Mouse (Mus musculus): ENCODE results near the gene Cdyl2. TPM values are rescaled to one million over a fixed set of nuclear protein-coding genes. Genes with fewer than 3 reads are reported as not detected.

Gene Cdyl2
- 6.5 and 7.6 TPM in 2 replicates for polyA plus RNA-seq (2012; rRNA removed)

DNA sequence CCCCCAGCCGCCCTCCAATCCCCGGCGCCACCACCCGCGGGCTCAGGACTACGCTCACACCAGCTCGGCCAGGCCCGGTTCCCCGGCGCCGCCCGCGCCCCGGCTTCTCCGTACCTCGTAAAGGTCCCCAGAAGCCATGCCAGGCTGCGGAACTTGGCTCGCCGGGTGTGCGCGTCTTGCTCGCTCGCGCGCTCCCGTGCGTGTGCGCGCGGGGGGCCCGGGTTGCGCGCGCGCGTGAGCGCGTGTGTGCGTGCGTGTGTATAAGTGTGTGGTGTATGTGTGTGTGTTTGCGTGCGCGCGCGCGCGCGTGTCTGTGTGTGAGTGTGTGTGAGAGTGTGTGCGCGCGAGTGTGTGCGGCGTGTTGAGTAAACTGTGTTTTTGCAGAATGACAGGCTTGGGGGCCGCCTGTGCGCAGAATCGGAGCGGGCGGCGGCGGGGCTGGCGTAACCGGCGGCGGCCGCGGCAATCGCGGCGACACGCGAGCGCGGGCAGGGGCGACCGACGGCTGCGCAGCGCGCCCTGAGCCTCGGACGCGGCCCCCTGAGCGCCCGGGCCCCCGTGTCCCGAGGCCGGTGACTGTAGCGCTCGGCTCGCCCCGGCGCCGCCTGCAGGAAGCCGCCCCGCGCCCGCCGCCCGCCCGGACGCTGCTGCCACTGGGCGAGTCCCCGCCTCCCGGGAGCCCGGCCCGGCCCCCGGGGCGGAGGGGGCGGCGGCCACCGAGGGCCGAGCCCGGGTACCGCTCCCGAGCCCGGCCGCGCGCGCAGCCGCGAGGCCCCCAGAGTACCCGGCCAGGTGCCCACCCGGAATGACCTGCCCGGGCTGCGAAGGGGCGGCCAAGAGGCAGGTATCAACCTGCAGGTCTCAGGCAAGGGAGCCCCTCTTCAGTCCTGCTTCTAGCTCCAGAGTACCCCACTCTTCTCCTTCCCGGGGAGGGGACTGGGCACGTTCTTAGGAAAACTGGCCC is at the start of gene Cdyl2:
Gene Cdyl2 (minus strand): TSS at position 308 of the 964 bp plus-strand sequence.
- peak; percentile 89 to 90 for DNase-seq
- H3K4me3 ChIP-seq (replicated peaks; ENCODE audit: insufficient read depth, low read depth, low read length): peak within 1 kb of the TSS; percentile 78
- H3K27ac ChIP-seq (ENCODE audit: insufficient read depth, low read length): peak within 1 kb of the TSS; percentile 49
- no peaks in the 10 kb centered on the region for H3K4me1 ChIP-seq (ENCODE audit: control insufficient read depth, insufficient read depth, low read length)
- WGBS: under 1% methylated on average over 125 of the region's 129 CpGs
- no peaks in the 10 kb centered on the region for H3K27me3 ChIP-seq (ENCODE audit: control insufficient read depth, insufficient read depth, low read length)
- TF ChIP-seq CTCF (IDR thresholded peaks at IDR 0.05; ENCODE audit: borderline replicate concordance, insufficient read depth, low read depth, low read length) (no peak), POLR2A (IDR thresholded peaks at IDR 0.05; ENCODE audit: borderline replicate concordance, insufficient read depth, low read length) (peak; percentile 57)

DNA sequence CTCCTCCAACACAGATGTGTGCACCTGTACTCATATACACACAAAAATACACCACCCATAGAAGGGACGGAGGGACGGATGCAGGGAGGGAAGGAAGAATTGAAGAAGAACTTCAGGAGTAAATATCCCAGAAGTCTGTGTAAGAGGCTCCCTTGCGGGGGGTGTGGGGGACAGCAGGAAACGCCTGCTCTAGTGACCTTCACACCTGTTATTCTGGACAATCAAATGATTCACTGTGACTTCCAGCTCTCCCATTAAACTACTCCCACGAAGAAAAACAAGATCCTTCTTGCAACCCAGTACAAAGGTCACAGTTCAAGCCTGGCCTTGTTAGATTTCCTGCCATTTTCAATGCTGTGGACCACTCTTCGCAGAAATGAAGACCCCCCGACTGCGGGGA is 47.8 kb upstream of the Cdyl2 start:
- Histone ChIP-seq H3K4me1 (ENCODE audit: control insufficient read depth, insufficient read depth, low read length) (no peaks in the 10 kb centered on the region), H3K27me3 (ENCODE audit: control insufficient read depth, insufficient read depth, low read length) (no peaks in the 10 kb centered on the region), H3K4me3 (replicated peaks; ENCODE audit: insufficient read depth, low read depth, low read length) (no peak overlapping the region), H3K27ac (ENCODE audit: insufficient read depth, low read length) (no peak overlapping the region)
- no peak for TF ChIP-seq POLR2A (IDR thresholded peaks at IDR 0.05; ENCODE audit: borderline replicate concordance, insufficient read depth, low read length)
- no peak for TF ChIP-seq CTCF (IDR thresholded peaks at IDR 0.05; ENCODE audit: borderline replicate concordance, insufficient read depth, low read depth, low read length)
- DNase-seq: no peak
- 73% methylated on average over 8 of the region's 8 CpGs for WGBS

DNA sequence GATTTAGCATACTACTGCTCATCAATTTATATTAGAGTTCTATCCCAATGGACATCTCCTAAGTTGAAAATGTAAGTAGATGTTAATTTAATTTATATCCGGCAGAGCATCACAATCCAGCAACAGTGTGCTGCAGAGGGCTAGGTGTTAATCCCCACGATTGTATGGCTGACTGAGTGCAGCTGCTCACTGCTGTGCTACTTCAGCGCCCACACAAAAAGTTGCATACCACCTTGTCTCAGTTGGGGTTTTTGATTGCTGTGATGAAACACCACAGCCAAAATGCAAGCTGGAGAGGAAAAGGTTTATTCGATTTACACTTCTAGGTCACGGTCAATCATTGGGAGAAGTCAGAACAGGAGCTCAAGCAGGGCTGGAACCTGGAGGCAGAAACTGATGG is 41.4 kb upstream of the Cdyl2 start:
- Histone ChIP-seq H3K4me3 (replicated peaks; ENCODE audit: insufficient read depth, low read depth, low read length) (no peak overlapping the region), H3K27me3 (ENCODE audit: control insufficient read depth, insufficient read depth, low read length) (no peaks in the 10 kb centered on the region), H3K27ac (ENCODE audit: insufficient read depth, low read length) (no peak overlapping the region), H3K4me1 (ENCODE audit: control insufficient read depth, insufficient read depth, low read length) (no peaks in the 10 kb centered on the region)
- DNase-seq: no peak
- 89% methylated on average over 5 of the region's 5 CpGs for WGBS
- TF ChIP-seq CTCF (IDR thresholded peaks at IDR 0.05; ENCODE audit: borderline replicate concordance, insufficient read depth, low read depth, low read length): no peak
- TF ChIP-seq POLR2A (IDR thresholded peaks at IDR 0.05; ENCODE audit: borderline replicate concordance, insufficient read depth, low read length): no peak

DNA sequence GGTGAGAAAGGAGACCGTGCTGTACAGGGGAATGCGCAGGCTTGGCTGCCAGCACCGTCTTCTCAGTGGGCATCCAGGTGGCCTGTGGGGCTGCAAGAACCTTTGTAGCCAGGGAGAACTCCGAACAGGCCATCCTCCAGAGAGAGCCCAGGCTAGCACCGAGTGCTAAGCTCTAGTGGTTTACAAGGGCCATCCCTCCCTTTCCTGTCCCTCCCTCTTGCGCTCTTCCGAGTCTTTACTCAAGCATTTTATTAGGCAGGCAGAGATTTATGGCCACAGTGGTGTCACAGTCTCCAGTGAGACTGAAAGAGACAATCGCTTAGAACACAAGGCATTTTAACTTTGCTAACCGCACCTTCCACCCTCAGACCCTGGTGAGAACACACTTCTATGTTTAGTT is 39.9 kb upstream of the Cdyl2 start:
- H3K4me3 ChIP-seq (replicated peaks; ENCODE audit: insufficient read depth, low read depth, low read length): no peak overlapping the region
- no peak overlapping the region for H3K27ac ChIP-seq (ENCODE audit: insufficient read depth, low read length)
- H3K4me1 ChIP-seq (ENCODE audit: control insufficient read depth, insufficient read depth, low read length): no peaks in the 10 kb centered on the region
- 72% methylated on average over 9 of the region's 9 CpGs for WGBS
- no peaks in the 10 kb centered on the region for H3K27me3 ChIP-seq (ENCODE audit: control insufficient read depth, insufficient read depth, low read length)
- TF ChIP-seq POLR2A (IDR thresholded peaks at IDR 0.05; ENCODE audit: borderline replicate concordance, insufficient read depth, low read length): no peak
- TF ChIP-seq CTCF (IDR thresholded peaks at IDR 0.05; ENCODE audit: borderline replicate concordance, insufficient read depth, low read depth, low read length): no peak
- DNase-seq: no peak

DNA sequence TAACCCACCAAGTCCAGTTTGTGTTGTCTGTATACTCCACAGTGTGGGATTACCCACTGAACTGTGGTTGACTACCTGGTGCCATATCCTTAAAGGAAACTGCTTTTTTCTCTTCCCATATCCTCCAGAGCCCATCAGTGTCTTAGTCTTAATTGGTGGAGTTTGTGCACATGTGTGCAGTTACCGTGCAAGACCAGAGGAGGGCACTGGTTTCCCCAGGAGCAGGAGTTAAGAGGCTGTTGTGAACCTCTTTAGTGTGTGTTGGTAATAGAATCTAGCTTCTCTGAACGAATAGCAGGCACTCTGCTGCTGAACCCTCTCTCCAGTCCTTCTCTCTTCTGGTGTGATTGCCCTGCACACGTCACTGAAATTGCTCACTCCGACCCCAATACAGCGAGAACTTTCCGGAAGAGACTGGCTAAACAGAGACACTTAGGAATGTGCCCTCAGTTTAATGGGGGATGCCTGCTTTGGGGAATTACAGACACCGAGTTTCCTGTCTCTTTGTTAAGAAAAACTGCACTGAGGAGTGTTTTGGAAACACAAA is 39.1 kb upstream of the Cdyl2 start:
- TF ChIP-seq CTCF (IDR thresholded peaks at IDR 0.05; ENCODE audit: borderline replicate concordance, insufficient read depth, low read depth, low read length) (peak; percentile 29; the same call in 1 of the 2 replicates), POLR2A (IDR thresholded peaks at IDR 0.05; ENCODE audit: borderline replicate concordance, insufficient read depth, low read length) (no peak)
- no peaks in the 10 kb centered on the region for H3K4me1 ChIP-seq (ENCODE audit: control insufficient read depth, insufficient read depth, low read length)
- H3K27me3 ChIP-seq (ENCODE audit: control insufficient read depth, insufficient read depth, low read length): no peaks in the 10 kb centered on the region
- 81% methylated on average over 7 of the region's 7 CpGs for WGBS
- H3K4me3 ChIP-seq (replicated peaks; ENCODE audit: insufficient read depth, low read depth, low read length): no peak overlapping the region
- DNase-seq: no peak
- no peak overlapping the region for H3K27ac ChIP-seq (ENCODE audit: insufficient read depth, low read length)

DNA sequence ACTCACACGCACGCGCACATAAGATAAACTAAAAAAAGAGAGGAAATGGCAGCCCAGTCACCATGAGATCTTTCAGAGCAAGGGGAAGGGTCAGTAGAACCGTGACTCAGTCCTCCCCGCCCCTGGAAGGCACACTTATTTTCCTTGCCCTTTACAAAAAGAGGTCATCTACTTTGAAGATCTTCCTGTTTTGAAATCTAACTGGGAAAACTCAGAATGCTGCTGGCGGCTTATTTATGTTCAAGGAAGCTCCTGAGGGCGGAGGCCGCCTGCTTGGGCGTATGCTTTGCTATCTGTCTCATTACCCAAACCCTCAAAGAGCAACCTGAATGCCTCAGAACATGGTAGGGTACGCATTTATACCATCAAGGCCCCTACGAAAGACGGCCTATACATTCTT is 38.0 kb upstream of the Cdyl2 start:
- H3K27ac ChIP-seq (ENCODE audit: insufficient read depth, low read length): no peak overlapping the region
- no peaks in the 10 kb centered on the region for H3K4me1 ChIP-seq (ENCODE audit: control insufficient read depth, insufficient read depth, low read length)
- TF ChIP-seq POLR2A (IDR thresholded peaks at IDR 0.05; ENCODE audit: borderline replicate concordance, insufficient read depth, low read length) (no peak), CTCF (IDR thresholded peaks at IDR 0.05; ENCODE audit: borderline replicate concordance, insufficient read depth, low read depth, low read length) (no peak)
- H3K27me3 ChIP-seq (ENCODE audit: control insufficient read depth, insufficient read depth, low read length): no peaks in the 10 kb centered on the region
- 90% methylated on average over 12 of the region's 12 CpGs for WGBS
- no peak for DNase-seq
- H3K4me3 ChIP-seq (replicated peaks; ENCODE audit: insufficient read depth, low read depth, low read length): no peak overlapping the region

DNA sequence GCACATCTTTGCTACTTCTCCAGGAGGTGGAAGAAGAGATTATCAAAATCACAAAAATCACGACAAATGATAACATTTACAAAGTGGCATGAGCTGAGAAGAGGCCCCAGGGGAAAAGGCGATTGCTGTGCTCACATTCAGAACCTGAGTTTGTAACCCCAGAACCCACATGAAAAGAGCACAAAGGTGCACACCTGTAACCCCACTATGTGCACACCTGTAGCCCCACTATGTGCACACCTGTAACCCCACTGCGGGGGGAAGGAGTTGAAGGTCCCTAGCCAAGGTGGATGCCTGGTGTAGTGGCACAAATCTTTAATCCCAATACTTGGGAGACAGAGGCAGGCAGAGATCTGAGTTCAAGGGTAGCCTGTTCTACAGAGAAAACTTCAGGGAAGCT is 23.4 kb upstream of the Cdyl2 start:
- 75% methylated on average over 3 of the region's 3 CpGs for WGBS
- H3K4me1 ChIP-seq (ENCODE audit: control insufficient read depth, insufficient read depth, low read length): no peaks in the 10 kb centered on the region
- DNase-seq: no peak
- no peak overlapping the region for H3K27ac ChIP-seq (ENCODE audit: insufficient read depth, low read length)
- H3K4me3 ChIP-seq (replicated peaks; ENCODE audit: insufficient read depth, low read depth, low read length): no peak overlapping the region
- H3K27me3 ChIP-seq (ENCODE audit: control insufficient read depth, insufficient read depth, low read length): no peaks in the 10 kb centered on the region
- no peak for TF ChIP-seq CTCF (IDR thresholded peaks at IDR 0.05; ENCODE audit: borderline replicate concordance, insufficient read depth, low read depth, low read length)
- no peak for TF ChIP-seq POLR2A (IDR thresholded peaks at IDR 0.05; ENCODE audit: borderline replicate concordance, insufficient read depth, low read length)

DNA sequence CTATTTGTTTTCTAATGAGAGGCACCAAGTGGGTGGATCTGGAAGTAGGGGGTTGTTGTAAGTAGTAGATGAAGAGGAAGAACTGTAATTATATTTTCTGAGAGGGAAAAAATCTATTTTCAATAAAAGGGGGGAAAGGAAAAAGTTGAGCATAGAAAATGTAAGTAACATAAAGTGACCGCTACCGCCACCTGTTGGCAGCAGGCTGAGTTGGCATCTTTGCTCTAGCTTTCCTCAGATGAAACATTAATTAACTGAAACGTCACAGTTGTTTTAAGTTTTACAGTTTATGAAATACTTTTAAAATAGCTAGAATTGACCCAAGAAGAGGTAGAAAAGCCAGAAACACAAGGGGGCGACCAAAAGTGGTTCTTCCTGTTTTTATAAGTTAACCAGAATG is 22.8 kb upstream of the Cdyl2 start:
- TF ChIP-seq CTCF (IDR thresholded peaks at IDR 0.05; ENCODE audit: borderline replicate concordance, insufficient read depth, low read depth, low read length) (peak; percentile 78), POLR2A (IDR thresholded peaks at IDR 0.05; ENCODE audit: borderline replicate concordance, insufficient read depth, low read length) (no peak)
- Histone ChIP-seq H3K4me3 (replicated peaks; ENCODE audit: insufficient read depth, low read depth, low read length) (no peak overlapping the region), H3K27ac (ENCODE audit: insufficient read depth, low read length) (no peak overlapping the region), H3K4me1 (ENCODE audit: control insufficient read depth, insufficient read depth, low read length) (no peaks in the 10 kb centered on the region), H3K27me3 (ENCODE audit: control insufficient read depth, insufficient read depth, low read length) (no peaks in the 10 kb centered on the region)
- 4% methylated on average over 4 of the region's 4 CpGs for WGBS
- peak; percentile 39 to 63 for DNase-seq

Data from cerebellum, adult 2 months (tissue).